Mouse (Mus musculus): Measurements from ENCODE around the gene Rpl13a. TPM values are rescaled to one million over a fixed set of nuclear protein-coding genes. Genes with fewer than 3 reads are reported as not detected.
"Not testable (repeated sequence)": the region's sequence is repeated elsewhere in the genome, so short reads cannot be mapped to it uniquely, and the experiment has no call there.

The Rpl13a gene
- total RNA-seq, 4 experiments from 2014 or later, result 804 to 903 (median 864) TPM

- DNase-seq (ENCODE audit: low spot score in 2 of 2), result peak in 1 of 2 experiments; percentile 75
These were observed 28.9 kb upstream of the Rpl13a start for GRCm38 (mm10) chr7:45157459-45157858.

- DNase-seq (ENCODE audit: low spot score in 2 of 2), result no peak
These were observed 27.6 kb upstream of the Rpl13a start for GRCm38 (mm10) chr7:45156206-45156605.

GRCm38 (mm10) chr7:45155590-45155989, 27.0 kb upstream of the Rpl13a start:
- DNase-seq (ENCODE audit: low spot score in 2 of 2), result no peak

- DNase-seq (ENCODE audit: low spot score in 2 of 2), result no peak
These were observed 26.5 kb upstream of the Rpl13a start for GRCm38 (mm10) chr7:45154993-45155514.

GRCm38 (mm10) chr7:45154096-45154992, 25.8 kb upstream of the Rpl13a start, which contains the start of the genes Pih1d1 and Aldh16a1:
Gene Pih1d1 (plus strand): TSS chr7:45154303.
Gene Aldh16a1 (minus strand): TSS chr7:45154584.
- DNase-seq (ENCODE audit: low spot score in 2 of 2), result peak; percentile 96

- no peak for DNase-seq (ENCODE audit: low spot score in 2 of 2)
These were observed 25.0 kb upstream of the Rpl13a start for GRCm38 (mm10) chr7:45153586-45153985.

- not testable (repeated sequence) for DNase-seq (ENCODE audit: low spot score in 2 of 2)
These were observed 24.5 kb upstream of the Rpl13a start for GRCm38 (mm10) chr7:45153052-45153451.

- no peak for DNase-seq (ENCODE audit: low spot score in 2 of 2)
These were observed 22.7 kb upstream of the Rpl13a start for GRCm38 (mm10) chr7:45151303-45151702.

- no peak for DNase-seq (ENCODE audit: low spot score in 2 of 2)
These were observed 21.8 kb upstream of the Rpl13a start for GRCm38 (mm10) chr7:45150321-45150720.

- no peak for DNase-seq (ENCODE audit: low spot score in 2 of 2)
These were observed 21.0 kb upstream of the Rpl13a start for GRCm38 (mm10) chr7:45149545-45149944.

GRCm38 (mm10) chr7:45148534-45149098, 20.1 kb upstream of the Rpl13a start:
- DNase-seq (ENCODE audit: low spot score in 2 of 2), result no peak

GRCm38 (mm10) chr7:45147899-45148298, 19.3 kb upstream of the Rpl13a start:
- no peak for DNase-seq (ENCODE audit: low spot score in 2 of 2)

- DNase-seq (ENCODE audit: low spot score in 2 of 2), result no peak
These were observed 18.7 kb upstream of the Rpl13a start for GRCm38 (mm10) chr7:45147267-45147666.

- DNase-seq (ENCODE audit: low spot score in 2 of 2), result no peak
These were observed 16.9 kb upstream of the Rpl13a start for GRCm38 (mm10) chr7:45145460-45145859.

GRCm38 (mm10) chr7:45144368-45145174, 16.0 kb upstream of the Rpl13a start:
- no peak for DNase-seq (ENCODE audit: low spot score in 2 of 2)

- DNase-seq (ENCODE audit: low spot score in 2 of 2), result no peak
These were observed 13.4 kb upstream of the Rpl13a start for GRCm38 (mm10) chr7:45141914-45142313.

GRCm38 (mm10) chr7:45141319-45141718, 12.8 kb upstream of the Rpl13a start:
- no peak for DNase-seq (ENCODE audit: low spot score in 2 of 2)

- DNase-seq (ENCODE audit: low spot score in 2 of 2), result no peak
These were observed 11.6 kb upstream of the Rpl13a start for GRCm38 (mm10) chr7:45139904-45140723.

- DNase-seq (ENCODE audit: low spot score in 2 of 2), result no peak
These were observed 9.8 kb upstream of the Rpl13a start for GRCm38 (mm10) chr7:45138403-45138802.

GRCm38 (mm10) chr7:45137171-45138006, 8.8 kb upstream of the Rpl13a start:
- DNase-seq (ENCODE audit: low spot score in 2 of 2), result no peak

Data from left cerebral cortex, adult 8-10 months (tissue).